Comparison of ENCODE assay signal across 8 mouse cellular contexts in the genomic region with DNA sequence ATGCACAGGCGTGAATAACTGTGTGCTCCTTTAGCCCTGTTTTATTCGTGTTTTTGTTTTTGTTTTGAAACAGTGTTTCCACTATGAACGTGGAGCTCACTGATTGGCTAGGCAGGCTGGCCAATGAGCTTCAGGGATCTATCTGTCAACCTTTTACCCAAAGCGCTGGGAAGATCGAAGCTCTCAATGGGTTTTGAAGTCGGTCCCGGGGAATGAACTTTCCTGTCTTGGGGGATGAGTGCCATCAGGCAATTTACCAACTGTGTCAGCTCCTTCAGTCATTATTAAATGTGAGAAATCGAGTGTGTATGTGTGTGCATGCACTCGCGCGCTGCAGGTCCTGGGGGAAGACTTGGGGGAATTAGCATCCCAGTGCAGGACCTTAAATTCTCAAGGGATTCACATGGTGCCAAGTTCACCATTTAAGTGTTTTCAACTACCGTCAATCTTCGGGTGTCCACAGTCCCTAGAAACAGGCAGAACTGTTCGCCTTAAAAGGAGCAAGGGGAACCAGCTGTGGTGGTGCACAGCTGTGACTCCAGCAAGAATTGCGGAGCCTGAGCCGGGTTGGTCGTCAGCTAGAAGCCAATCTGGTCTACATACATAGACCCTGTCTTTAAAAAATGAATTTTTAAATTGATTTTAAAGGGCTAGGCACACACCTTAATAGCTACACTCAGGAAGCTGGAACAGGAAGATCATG. TPM values are rescaled to one million over a fixed set of nuclear protein-coding genes. Genes with fewer than 3 reads are reported as not detected.
DNase-seq lines count a peak whose midpoint lies in the region; ATAC-seq and TF ChIP-seq lines count a peak whose summit lies in the region.

No protein-coding gene starts in this region.

- ATAC-seq in lung, embryonic 15.5 days (ENCODE audit: borderline replicate concordance, extremely low read depth, low FRiP score, low TSS enrichment), result no peak
- no peak for ATAC-seq in embryonic facial prominence, embryonic 11.5 days (replicated peaks; ENCODE audit: insufficient number of reproducible peaks, low FRiP score, low TSS enrichment, low read depth)
- no peak for ATAC-seq in hindbrain, embryonic 12.5 days (ENCODE audit: low FRiP score)
- peak; percentile 18; the same call in 1 of the 2 replicates for ATAC-seq in liver, embryonic 12.5 days

- peak overlapping the region; percentile 31 for H3K27ac ChIP-seq in lung, embryonic 15.5 days
- H3K27ac ChIP-seq in embryonic facial prominence, embryonic 11.5 days (replicated peaks; ENCODE audit: low read depth, low read length), result no peak overlapping the region
- peak overlapping the region; percentile 62 for H3K27ac ChIP-seq in hindbrain, embryonic 12.5 days
- H3K27ac ChIP-seq in liver, embryonic 12.5 days, result peak overlapping the region; percentile 67
- H3K27ac ChIP-seq in olfactory bulb, adult 2 months (ENCODE audit: insufficient read depth, low read depth, low read length), result no peak overlapping the region

- H3K4me1 ChIP-seq in lung, embryonic 15.5 days, result peaks cover 44% of the 10 kb centered on the region
- H3K4me1 ChIP-seq in embryonic facial prominence, embryonic 11.5 days (ENCODE audit: control insufficient read depth, insufficient read depth, low read length), result peaks cover 4% of the 10 kb centered on the region
- H3K4me1 ChIP-seq in hindbrain, embryonic 12.5 days, result peaks cover 47% of the 10 kb centered on the region
- peaks cover 54% of the 10 kb centered on the region for H3K4me1 ChIP-seq in liver, embryonic 12.5 days
- H3K4me1 ChIP-seq in olfactory bulb, adult 2 months (ENCODE audit: control insufficient read depth, insufficient read depth, low read length), result peaks cover 31% of the 10 kb centered on the region

- 20% methylated on average over 17 of the region's 17 CpGs for WGBS in lung, embryonic 15.5 days
- 25% methylated on average over 17 of the region's 17 CpGs for WGBS in embryonic facial prominence, embryonic 11.5 days
- 23% methylated on average over 17 of the region's 17 CpGs for WGBS in hindbrain, embryonic 12.5 days
- WGBS in liver, embryonic 12.5 days (ENCODE audit: insufficient replicate concordance), result 10% methylated on average over 17 of the region's 17 CpGs
- WGBS in olfactory bulb, adult 2 months, result 18% methylated on average over 17 of the region's 17 CpGs

- DNase-seq in lung, postnatal 4 days, result no peak
- no peak for DNase-seq in embryonic facial prominence, embryonic 11.5 days (ENCODE audit: low spot score)
- DNase-seq in urinary bladder, postnatal 4 days (ENCODE audit: low spot score in 2 of 2), result no peak
- DNase-seq in right cerebral cortex, postnatal 36 days (ENCODE audit: low spot score in 2 of 2), result no peak

- TF ChIP-seq POLR2A in olfactory bulb, adult 2 months (IDR thresholded peaks at IDR 0.05; ENCODE audit: insufficient read depth, low read depth, low read length), result no peak

- peak overlapping the region; percentile 96 for H3K4me3 ChIP-seq in lung, embryonic 15.5 days
- peak overlapping the region; percentile 98 for H3K4me3 ChIP-seq in embryonic facial prominence, embryonic 11.5 days (ENCODE audit: low read depth, low read length)
- peak overlapping the region; percentile 94 for H3K4me3 ChIP-seq in hindbrain, embryonic 12.5 days
- peak overlapping the region; percentile 94 for H3K4me3 ChIP-seq in liver, embryonic 12.5 days
- H3K4me3 ChIP-seq in olfactory bulb, adult 2 months (ENCODE audit: insufficient read depth, low read depth, low read length), result peak overlapping the region; percentile 6; the same call in 1 of the 2 replicates

- no peak overlapping the region for H3K9ac ChIP-seq in lung, embryonic 15.5 days
- no peak overlapping the region; the same call in 1 of the 2 replicates for H3K9ac ChIP-seq in embryonic facial prominence, embryonic 11.5 days (replicated peaks; ENCODE audit: low read length)
- H3K9ac ChIP-seq in hindbrain, embryonic 12.5 days, result peak overlapping the region; percentile 44; the same call in 1 of the 2 replicates
- peak overlapping the region; percentile 94 for H3K9ac ChIP-seq in liver, embryonic 12.5 days

- no peaks in the 10 kb centered on the region for H3K9me3 ChIP-seq in lung, embryonic 15.5 days
- no peaks in the 10 kb centered on the region for H3K9me3 ChIP-seq in embryonic facial prominence, embryonic 11.5 days (replicated peaks; ENCODE audit: control insufficient read depth, low read length)
- no peaks in the 10 kb centered on the region for H3K9me3 ChIP-seq in hindbrain, embryonic 12.5 days (replicated peaks)
- H3K9me3 ChIP-seq in liver, embryonic 12.5 days (replicated peaks), result no peaks in the 10 kb centered on the region

- no peak for TF ChIP-seq CTCF in olfactory bulb, adult 2 months (IDR thresholded peaks at IDR 0.05; ENCODE audit: insufficient read depth, low read depth, low read length)

- no peaks in the 10 kb centered on the region for H3K27me3 ChIP-seq in lung, embryonic 15.5 days
- H3K27me3 ChIP-seq in embryonic facial prominence, embryonic 11.5 days (ENCODE audit: control insufficient read depth, insufficient read depth, low read length), result no peaks in the 10 kb centered on the region
- no peaks in the 10 kb centered on the region for H3K27me3 ChIP-seq in hindbrain, embryonic 12.5 days
- no peaks in the 10 kb centered on the region for H3K27me3 ChIP-seq in liver, embryonic 12.5 days (replicated peaks)

- peak overlapping the region; percentile 85 for H3K4me2 ChIP-seq in lung, embryonic 15.5 days
- H3K4me2 ChIP-seq in embryonic facial prominence, embryonic 11.5 days (ENCODE audit: low read depth, low read length), result peak overlapping the region; percentile 81
- H3K4me2 ChIP-seq in hindbrain, embryonic 12.5 days (replicated peaks), result peak overlapping the region; percentile 93
- peak overlapping the region; percentile 98 for H3K4me2 ChIP-seq in liver, embryonic 12.5 days

- no peaks in the 10 kb centered on the region for H3K36me3 ChIP-seq in lung, embryonic 15.5 days
- no peaks in the 10 kb centered on the region for H3K36me3 ChIP-seq in embryonic facial prominence, embryonic 11.5 days (replicated peaks; ENCODE audit: control insufficient read depth, insufficient read depth, low read depth, low read length)
- no peaks in the 10 kb centered on the region for H3K36me3 ChIP-seq in hindbrain, embryonic 12.5 days
- H3K36me3 ChIP-seq in liver, embryonic 12.5 days, result peaks cover 8% of the 10 kb centered on the region; the same call in 1 of the 2 replicates

RNA-seq across cellular contexts. Expression of gene Foxk1, which starts 1.0 kb away (rescaled TPM):
- polyA plus RNA-seq in lung, embryonic 15.5 days (2015; fragmentation: Nextera tagmentation; extraction: Ambion mirVana), result 4.0 and 5.7 TPM in 2 replicates
- 2.9 and 3.4 TPM in 2 replicates for polyA plus RNA-seq in embryonic facial prominence, embryonic 11.5 days (2014; fragmentation: Nextera tagmentation; extraction: Ambion mirVana)
- 7.9 and 8.8 TPM in 2 replicates for polyA plus RNA-seq in hindbrain, embryonic 12.5 days (2016; fragmentation: Nextera tagmentation; extraction: Ambion mirVana)
- polyA plus RNA-seq in liver, embryonic 12.5 days (2016; fragmentation: Nextera tagmentation; extraction: Ambion mirVana), result 3.1 and 4.1 TPM in 2 replicates
- polyA plus RNA-seq in olfactory bulb, adult 2 months (2012; ENCODE audit: insufficient read depth, insufficient read length, low replicate concordance, missing spikeins), result not detected in 2 replicates

Comparison
In these comparisons a context has a peak if more than half of its experiments do, and no peak if none do; other contexts are left out.
1. H3K27ac ChIP-seq: peak in lung, embryonic 15.5 days (single experiment), hindbrain, embryonic 12.5 days (single experiment) and liver, embryonic 12.5 days (single experiment); none in embryonic facial prominence, embryonic 11.5 days (single experiment) and olfactory bulb, adult 2 months (single experiment).
2. H3K4me3 ChIP-seq: peak in every context shown above with its lines; median percentile 98 in embryonic facial prominence, embryonic 11.5 days; 96 in lung, embryonic 15.5 days; 94 in hindbrain, embryonic 12.5 days; 94 in liver, embryonic 12.5 days; 6 in olfactory bulb, adult 2 months.
3. H3K9ac ChIP-seq: peak in hindbrain, embryonic 12.5 days (single experiment) and liver, embryonic 12.5 days (single experiment); none in lung, embryonic 15.5 days (single experiment) and embryonic facial prominence, embryonic 11.5 days (single experiment).
4. Peak in every context shown above with its lines, with median percentiles within 50 percentile points of each other: H3K4me2 ChIP-seq.